Mouse (Mus musculus) embryo, embryonic 11 days (tissue): Measurements from ENCODE around the gene Nav2.

Source experiments
- DNase-seq: peaks from one replicate; pipeline ENCODE4 v3.0.0-alpha.2; 2015

Gene Nav2

DNA sequence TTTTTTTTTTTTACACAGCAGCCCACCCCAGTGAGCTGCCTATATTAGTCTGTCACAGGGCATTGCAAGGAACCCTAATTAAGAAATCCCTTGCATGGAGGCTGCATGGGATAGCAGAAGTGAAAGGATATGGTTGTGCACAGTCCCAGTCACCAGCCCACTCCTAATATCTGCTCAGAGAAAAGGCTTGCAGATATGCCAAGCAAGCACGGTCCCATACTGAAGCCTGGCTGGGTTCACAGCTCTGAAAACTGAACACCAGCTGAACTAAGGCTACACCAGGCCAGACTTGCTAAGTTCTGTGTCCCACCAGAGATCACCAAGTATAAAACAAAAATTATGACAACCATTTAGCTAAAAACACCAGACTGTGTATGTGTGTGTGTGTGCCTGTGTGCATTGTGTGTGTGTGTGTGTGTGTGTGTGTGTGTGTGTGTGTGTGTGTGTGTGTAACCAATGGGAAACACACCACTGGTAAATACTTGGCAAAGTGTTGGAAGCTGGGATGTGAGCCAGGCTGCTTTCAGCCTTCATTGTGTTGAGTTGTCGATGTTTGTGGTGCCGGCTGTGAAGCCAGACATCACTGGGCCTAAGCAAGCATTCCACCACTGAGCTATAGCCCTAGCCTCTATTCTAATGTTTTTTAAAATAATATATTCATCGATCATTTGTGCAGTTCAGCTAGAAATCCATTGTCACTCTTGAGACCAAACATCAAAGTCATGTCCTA, 156.4 kb downstream of the Nav2 start:
- no peak for DNase-seq

DNA sequence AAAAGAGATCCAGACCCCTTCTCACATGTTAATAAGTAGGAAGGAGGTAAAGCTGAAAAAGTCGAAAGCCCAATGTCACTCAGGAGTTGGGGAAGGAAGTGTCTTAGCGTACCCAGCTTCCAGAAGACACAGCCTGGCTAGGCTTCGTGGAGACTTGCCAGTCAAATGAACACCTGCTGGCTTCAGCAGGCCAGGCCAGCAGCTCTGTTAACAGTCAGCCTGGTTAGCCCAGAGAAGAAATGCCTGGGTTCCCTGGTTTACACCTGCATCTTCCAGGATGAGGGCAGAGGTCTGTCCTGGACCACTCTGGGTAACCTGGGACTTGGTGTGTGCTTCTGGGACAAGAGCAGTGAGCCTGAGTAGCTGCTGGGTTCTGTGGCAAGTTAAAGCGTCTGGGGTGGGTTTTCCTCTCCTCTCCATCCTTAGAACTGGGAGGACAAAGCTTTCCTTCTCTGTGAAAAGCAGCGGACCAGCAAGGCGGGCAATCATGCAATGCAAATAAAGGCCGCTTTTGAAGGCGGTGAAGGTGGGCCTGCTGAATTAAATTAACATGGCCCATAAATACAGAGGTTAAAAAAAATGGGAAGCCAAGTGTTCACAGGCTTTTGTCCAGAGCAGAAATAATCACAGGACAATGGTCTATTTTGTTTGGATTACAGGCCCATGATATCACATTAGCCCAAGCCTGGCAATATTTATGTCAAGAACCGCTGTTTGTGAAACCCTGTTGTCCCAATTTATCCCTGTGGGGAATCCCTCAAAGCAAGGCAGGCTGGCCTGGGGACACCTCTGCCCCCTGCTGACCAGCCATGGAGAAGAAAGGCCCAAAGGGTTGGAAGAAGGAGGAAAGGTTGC, 157.3 kb downstream of the Nav2 start:
- DNase-seq = peak; percentile 70

DNA sequence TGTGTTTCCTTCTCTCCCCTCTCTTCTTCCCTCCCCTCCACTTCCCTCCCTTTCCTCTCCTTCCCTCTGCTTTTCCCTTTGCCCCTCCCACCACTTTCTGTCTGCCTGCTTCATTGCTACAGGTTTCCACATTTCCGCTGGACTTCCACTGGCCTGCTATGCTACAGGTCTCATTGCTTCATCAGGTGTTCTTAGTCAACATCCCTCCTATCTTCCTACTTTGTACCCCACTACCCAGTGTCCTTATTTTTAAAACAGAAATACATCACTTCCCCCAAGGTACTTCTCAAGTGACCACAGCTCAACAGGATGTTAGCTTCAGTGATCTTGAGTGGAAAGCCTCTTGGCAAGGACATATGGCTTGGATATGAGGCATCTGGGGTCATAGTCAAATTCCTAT, 158.3 kb downstream of the Nav2 start:
- DNase-seq = no peak

DNA sequence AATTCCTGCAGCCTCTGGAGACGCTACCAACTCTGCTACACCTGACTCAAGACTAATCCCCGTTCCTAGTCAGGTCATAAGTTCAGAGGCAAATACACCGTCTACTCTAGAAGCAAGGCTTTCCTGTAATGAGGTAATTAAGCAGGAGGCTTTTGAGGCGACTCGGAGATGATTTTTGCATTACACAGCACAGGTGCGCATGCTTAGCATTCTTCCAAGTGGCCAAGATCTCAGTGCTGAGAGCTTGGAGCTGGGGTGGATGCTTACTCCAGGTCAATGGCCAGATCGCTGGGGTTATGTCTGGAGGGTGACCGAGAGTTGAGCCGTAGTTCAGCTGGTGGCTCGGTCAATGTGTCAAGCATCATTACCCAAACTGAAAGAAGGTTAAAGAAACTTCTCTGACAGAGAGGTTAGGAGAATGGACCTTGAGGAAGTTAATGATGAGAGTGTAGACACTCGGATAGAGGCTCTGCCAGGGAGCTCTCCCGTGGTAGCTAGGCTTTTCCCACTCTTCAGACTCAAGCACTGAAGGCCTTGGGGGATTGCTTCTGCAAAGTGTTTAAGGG, 161.0 kb downstream of the Nav2 start:
- DNase-seq = no peak

DNA sequence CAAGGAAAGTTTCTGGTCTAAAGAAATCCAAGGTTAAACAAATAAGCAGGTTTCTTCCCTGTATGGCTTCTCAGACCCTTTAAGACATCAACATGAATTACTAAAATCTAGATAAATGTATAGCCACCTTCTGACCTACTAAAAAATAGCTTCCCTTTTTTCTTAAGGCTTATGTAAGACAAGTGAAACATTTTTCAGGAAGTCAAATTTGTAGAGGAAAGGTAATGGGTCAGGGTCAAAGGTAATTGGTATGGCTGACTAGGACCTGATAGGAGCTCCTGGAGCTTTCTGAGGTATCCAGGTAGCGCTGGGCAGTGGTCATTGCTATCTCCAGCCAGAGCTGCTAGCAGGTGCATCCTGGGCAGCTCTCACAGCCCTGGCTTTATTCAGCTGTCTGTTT, 162.1 kb downstream of the Nav2 start:
- DNase-seq = no peak

DNA sequence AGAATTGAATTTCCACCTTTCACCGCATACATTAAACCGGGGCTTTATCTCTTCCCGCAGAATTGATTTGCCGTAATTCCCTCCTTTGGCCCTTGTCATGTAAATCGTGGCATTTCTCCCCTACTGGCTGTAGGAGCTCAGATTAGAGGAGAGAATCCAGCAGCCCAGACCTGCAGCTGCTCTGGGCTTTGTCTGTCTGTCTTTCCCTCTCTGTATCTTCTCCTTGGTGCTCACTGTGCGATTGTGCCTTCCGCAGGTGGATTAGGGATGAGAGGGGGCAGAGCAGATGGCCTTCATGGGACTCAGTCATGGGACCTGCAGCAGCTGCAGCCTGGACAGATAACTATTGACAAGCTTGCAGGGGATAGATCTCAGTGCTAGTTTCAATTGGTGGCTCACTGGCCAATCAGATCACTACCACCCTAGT, 162.6 kb downstream of the Nav2 start:
- DNase-seq = no peak

DNA sequence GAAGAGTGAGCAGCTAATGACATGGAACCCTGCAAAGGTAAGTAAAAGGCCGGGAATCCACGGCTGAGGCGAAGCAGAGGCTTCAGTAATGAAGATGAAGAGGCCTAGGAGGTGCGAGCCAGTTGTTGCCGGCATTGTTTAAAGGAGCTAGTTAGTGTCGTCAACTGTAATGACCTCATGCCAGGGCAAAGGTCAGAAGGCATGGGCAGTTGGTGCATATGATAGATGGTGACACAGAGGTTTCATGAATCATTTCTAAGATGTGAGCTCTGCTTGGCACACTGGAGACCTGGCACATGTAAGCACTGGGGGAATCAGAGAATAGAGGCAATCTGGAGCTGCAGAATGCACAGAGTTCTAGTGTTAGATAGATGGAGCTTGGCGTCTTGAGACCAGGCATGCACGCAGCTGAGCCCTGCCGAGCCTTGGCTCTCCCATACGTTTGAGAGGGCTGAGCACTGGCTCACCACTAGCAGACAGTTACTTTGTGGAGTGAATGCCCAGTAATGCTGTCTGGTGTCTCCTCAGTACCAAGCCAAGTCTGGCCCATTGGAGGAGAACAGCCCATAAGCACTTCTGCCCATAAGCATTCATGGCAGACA, 166.9 kb downstream of the Nav2 start:
- DNase-seq = no peak

DNA sequence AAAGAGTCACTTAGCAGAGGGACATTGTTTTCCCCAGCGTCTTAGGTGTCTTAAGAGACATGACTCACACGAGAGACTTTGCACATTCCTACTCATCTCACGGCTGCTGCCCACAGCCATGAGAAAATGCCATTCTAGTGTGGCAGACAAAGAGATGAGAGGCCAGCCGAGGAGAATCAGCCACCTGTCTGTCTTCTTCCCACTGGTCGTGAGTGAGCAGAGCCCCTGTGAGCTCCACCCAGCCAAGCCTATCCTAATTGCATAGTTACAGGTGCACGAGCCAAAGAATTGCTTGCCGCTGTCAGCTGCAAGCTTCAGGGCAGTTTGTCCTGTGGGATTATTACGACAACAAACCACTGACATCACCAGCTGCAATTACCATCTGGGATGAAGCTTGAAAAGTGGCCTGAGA, 167.8 kb downstream of the Nav2 start:
- DNase-seq = no peak

DNA sequence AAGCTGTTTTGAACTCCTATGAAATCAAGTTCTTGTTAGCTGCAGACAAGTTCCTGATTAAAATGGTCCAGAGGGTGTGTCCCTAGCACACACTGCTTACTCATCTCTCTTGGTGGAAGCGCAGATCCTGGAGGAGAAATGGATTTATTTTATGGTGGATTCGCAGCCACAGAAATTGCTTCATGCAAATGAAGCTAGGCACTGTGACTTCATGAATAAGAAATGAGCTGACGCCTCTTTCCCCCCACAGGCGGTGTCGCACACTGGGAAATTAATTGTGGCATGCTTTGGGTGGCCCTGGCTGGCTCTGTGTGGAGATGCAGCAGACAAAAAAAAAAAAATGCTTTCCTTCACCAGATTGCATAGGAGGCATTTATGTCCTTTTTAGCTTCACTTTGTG, 170.4 kb downstream of the Nav2 start:
- DNase-seq = peak; percentile 21

DNA sequence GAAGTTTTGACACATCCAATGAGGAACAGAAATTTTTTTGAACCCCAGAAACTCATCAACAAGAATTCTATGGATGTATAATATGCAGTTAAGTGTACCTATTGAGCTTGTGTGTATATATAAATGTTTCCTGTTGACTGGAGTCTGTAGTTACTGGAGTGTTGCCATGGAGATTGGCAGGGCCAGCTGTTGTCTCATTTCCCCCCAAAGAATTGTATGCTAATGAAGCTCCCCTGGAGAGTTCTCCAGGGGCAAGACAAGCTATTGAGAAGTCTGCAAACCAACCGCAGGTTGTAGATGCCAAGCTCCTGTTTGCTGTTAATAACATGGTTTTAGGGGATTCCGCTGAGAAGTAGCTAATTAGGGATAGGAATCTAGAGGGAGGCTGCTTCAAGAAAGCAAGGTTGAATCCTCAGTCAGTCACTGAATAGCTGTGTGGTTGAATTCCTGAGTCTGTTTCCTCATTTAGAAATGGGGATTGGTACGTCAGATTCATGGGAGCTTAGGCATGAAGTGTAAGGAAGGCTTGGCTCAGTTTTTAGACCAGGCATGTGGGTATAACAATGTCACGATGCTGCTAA, 174.2 kb downstream of the Nav2 start:
- no peak for DNase-seq

DNA sequence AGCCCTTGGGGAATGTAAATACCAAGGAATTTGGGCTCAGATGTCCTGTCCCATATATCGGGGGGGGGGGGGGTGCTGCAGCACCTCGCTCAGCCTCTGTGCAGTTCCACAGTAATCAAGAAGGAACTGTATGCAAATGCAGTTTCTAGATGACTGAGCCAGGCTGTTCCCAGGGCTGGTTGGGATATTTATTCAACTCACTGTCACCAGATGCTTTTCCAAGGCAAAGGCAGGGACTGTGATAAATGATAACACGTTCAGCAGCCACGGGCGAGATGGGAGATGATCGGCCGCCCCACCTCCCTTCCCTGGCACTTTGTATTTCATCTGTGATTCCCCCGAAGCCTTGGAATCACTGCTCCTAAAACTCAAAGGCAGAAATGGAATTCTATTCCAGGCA, 176.3 kb downstream of the Nav2 start:
- DNase-seq = peak; percentile 34

DNA sequence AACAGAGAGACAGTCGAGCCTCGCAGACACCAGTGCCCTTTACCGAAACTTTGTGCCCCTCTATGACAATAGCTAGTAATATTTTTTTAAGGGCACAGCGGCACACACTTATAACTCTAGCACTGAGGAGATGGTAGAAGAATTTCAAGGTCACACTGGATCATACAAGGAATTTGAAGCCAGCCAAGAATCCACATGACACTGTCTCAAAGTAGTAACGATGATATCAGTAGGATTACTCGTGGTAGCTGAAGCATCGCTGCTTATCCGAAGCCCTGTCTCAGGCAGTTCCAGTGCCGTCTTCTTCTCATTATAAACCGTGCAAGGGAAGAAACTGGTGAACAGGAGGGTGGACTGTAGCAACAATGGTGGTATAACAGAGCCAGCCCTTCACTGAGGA, 177.2 kb downstream of the Nav2 start:
- no peak for DNase-seq

DNA sequence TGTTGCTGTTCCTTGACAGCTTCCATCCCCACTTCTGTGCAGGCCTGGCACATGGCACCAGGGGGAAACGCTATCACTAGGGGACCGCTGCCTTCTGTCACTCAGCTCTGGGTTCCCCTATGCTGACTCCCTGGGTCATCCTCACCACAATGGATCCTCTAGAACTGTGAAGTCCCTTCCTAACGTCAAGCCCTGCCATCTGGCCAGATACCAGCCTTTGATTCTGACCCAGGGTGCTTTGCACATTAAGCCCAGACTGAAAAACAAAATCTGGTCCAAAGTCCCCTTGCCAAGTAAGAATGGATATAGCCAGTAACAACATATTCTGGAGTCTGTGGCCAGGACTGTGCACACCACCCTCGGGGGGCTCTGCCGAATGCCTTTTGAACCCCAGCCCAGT, 178.6 kb downstream of the Nav2 start:
- no peak for DNase-seq

DNA sequence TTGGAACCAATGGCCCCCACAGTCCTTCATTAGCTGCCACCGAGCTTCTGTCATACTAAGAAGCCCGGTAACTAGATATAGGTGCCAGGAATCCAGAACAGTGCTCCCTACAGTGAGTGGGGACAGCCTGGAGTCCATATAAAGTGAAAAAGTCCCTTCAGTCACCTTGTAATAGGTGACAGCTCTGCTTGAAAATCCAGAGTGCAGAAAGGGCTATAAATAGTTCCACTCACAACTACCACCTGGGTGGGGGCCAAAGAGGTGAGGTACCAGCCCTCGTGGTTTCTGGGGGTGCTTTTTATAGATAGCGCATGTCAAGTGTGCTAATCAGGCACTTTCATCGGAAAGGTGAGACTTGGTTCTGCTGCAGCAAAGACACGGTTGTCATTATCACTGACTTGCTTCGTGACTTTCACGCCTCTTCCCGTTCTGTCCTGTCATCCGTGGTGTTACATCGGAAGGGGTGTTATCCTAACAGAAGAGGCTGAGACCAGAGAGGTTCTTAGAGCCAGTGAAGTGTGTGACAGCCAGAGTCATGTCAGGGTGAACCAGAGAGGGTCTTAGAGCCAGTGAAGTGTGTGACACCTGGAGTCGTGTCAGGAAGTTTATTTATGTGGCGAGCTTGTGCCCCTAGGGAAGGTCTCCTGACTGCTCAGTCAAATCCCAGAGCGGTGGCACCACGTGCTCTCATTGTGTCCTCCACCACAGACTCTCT, 179.8 kb downstream of the Nav2 start:
- no peak for DNase-seq

DNA sequence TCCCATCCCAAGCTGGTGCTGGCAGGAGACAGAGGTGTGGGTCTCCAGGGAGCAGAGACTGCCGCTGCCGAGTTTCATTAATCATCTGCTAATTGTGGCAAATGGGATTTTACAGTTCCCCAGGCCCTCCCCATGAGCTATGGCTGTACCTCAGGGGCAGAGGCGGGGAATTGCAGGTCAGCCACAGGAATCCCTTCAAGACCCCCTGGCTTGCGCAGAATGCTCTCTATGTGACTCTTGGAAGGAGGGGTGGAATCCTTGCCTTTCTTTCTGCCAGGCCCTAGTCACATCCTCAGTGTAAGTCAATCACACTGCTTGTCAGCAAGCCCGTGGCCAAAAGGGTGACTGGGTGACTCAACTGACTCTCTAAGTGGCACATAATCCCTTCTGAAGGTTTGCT, 182.9 kb downstream of the Nav2 start:
- DNase-seq = no peak

DNA sequence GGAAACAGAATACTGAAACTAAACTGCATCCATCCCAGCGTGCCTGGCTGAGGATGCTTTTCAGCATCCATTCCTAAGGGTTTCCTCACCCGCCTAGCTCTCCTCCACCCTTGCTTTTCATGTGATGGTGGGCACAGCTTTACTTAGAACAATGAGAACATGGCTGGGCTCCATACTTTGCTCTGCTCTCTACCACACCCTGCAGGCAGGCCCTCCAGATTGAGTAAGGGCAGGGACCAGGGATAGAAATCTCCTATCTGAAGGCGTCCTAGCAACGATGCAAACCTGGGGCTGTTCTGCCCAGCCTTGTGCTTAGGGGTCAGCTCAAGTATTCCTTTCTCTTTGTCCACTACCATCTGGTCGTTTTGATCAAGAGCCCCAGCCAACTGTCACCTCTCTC, 183.4 kb downstream of the Nav2 start:
- no peak for DNase-seq

DNA sequence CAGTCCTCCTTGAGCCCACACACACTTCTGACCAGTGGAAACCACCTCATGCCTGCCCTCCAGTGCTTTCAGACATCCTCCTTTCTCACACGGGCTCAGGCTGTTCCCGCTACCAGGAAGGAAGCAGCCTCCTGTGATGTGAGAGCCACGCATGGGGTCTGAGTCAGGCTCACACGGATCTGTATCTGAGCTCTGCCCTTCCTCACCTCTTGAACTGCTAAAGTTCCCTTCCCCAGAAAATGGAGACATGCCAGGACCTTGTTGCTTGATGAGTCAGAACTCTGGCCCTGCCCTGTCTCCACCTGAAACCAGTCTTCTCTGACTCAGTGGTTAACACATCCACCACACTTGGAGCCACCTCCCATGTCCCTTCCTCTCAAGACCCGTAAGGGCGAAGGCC, 185.1 kb downstream of the Nav2 start:
- no peak for DNase-seq

DNA sequence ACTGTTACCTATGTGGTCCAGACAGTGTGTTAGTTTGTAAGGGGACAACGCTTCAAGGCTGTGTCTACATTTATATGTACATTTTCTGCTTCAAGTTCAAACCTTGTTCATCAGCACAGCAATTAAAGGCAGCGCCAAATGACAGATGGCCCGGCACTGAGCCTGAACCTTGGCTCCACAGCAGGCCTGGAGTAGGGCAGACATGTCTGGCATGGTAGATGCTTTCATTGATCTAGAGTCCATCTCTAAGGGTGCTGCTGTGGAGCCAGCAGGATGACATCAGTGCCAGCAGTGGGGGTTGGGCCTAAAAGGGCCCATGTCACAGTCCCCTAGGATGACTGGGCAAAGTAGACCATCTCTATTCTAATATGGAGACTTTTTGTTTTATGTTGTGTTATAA, 186.0 kb downstream of the Nav2 start:
- no peak for DNase-seq

DNA sequence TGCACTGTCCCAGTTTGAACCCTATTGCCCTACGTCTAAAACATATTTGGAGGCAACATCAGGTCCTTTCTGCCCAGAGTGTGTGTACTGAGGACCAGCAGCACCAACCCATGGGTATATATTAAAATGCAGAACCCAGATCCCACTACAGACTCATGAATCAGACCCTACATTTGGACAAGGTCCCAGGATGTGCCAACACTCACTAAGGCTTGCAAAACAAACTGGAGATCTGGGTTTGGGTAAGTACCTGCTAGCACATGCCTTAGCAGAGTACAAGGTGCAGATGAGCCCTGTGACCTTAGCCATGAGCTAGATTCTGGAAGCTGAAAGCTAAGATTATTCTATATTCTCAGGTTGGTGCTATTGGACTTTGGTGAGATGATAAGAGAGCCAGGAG, 192.8 kb downstream of the Nav2 start:
- no peak for DNase-seq

DNA sequence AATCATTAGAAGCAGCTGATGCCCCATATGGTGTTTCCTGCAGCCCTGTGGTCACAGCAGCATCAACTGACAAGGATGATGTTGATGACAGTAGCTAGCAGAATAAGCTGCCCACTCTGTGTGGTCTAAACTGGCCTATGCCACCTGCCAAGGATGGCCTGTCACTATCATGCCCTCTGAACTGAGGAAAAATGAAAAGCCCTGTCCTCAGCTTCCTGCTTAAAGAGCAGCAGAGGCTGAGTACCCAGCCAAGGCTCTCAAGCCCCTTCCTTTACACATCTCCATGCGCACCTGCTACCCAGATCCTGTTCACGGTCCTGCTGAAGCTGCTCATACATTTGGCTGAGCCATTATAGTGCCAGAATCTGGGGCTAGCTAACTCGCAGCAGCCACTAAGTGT, 193.7 kb downstream of the Nav2 start:
- DNase-seq = no peak

DNA sequence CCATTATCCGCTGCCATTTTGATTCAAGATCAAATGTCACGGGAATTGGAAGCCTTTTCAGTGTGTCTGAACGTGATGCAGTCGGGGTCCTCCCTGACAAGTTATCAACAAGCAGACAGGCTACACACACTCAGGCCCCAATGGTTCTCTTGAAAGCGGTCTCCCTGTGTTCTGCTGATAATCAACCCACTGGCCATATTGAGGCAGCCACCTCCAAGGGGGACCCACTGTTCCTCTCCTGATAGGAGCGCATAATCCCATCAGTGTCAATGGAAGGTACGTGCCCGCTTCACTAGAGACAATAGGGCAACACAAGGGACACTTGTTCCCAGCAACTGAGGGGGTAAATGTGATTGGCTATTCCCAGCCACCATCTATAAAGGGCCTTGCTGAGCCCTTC, 195.9 kb downstream of the Nav2 start:
- peak; percentile 70 for DNase-seq

DNA sequence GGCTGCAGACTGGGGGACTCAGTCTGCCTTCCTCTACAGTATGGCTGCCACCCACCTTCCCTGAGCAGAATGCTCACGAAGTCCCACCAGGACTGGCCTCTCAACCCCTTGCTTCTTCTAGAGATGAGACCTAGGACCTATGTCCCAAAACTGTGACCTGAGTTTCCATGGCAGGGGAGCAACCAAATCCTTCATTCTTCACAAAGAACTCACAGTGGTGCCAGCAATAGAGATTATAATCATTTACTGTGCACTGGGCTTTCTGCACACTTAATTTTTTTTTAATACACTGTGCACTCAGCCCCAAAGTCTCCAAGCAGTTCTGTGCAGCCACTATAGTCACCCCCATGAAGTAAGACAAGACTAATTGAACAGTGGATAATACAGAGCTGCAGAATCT, 196.3 kb downstream of the Nav2 start:
- no peak for DNase-seq

DNA sequence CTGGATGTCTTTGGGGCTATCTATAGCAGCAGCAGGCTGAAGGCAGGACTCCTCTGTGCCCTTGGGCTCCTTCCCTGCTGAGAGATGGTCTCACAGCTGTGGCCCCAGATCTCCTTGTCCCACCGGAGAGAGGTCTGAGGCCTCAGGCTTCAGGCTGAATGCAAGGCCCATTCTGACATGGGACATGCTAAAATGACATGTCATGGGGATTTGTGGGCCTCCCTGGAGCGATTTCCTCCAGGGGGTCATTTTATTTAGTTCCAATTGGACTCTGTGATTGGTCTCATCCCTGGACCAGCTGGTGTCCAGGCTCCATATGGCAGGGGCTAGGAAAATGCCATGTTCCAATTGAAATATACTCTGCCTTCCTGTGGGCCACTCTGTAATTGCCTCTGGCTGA, 197.0 kb downstream of the Nav2 start:
- peak; percentile 51 for DNase-seq
